Mouse (Mus musculus) stomach, postnatal 0 days (tissue): ENCODE measurements around the gene Cep89. TPM values are rescaled to one million over a fixed set of nuclear protein-coding genes. Genes with fewer than 3 reads are reported as not detected.

Source experiments
- ATAC-seq: fragments of 200-750 bp; cut with Nextera tagmentation; 2 replicates; pipeline ENCODE4 v1.8.0; 2017; ENCODE audit not compliant: low FRiP score, low TSS enrichment
- DNase-seq: peaks from one replicate; pipeline ENCODE4 v3.0.0-alpha.2; 2016; ENCODE audit warnings: low spot score
- H3K27ac ChIP-seq: fragments of 300-500 bp; sonication (generic); replicated peaks from 2 replicates; pipeline ENCODE4 v1.5.1; 2014; ENCODE audit warnings: mild to moderate bottlenecking, control low read depth
- H3K27me3 ChIP-seq: fragments of 300-500 bp; sonication (generic); 2 replicates; pipeline ENCODE4 v1.6.1; 2014; ENCODE audit warnings: low read length; ENCODE audit not compliant: control insufficient read depth, insufficient read depth
- H3K36me3 ChIP-seq: fragments of 300-500 bp; sonication (generic); 2 replicates; pipeline ENCODE4 v1.6.1; 2014; ENCODE audit warnings: low read length, mixed read lengths; ENCODE audit not compliant: control insufficient read depth, insufficient read depth
- H3K4me1 ChIP-seq: fragments of 300-500 bp; sonication (generic); replicated peaks from 2 replicates; pipeline ENCODE4 v1.6.1; 2014; ENCODE audit warnings: antibody characterized with exemption; ENCODE audit not compliant: control insufficient read depth, insufficient read depth
- H3K4me2 ChIP-seq: fragments of 300-500 bp; sonication (generic); replicated peaks from 2 replicates; pipeline ENCODE4 v1.6.1; 2014; ENCODE audit warnings: low read depth, mild to moderate bottlenecking, control low read depth, moderate library complexity
- H3K4me3 ChIP-seq: fragments of 300-500 bp; sonication (generic); 2 replicates; pipeline ENCODE4 v1.5.1; 2014; ENCODE audit warnings: low read depth, low read length, control low read depth
- H3K9ac ChIP-seq: fragments of 300-500 bp; sonication (generic); 2 replicates; pipeline ENCODE4 v1.6.1; 2014; ENCODE audit warnings: mild to moderate bottlenecking, low read length, control low read depth, mixed read lengths
- H3K9me3 ChIP-seq: fragments of 300-500 bp; sonication (generic); 2 replicates; pipeline ENCODE4 v1.6.1; 2016; ENCODE audit warnings: low read length; ENCODE audit not compliant: control insufficient read depth
- CTCF ChIP-seq: IDR thresholded peaks from 2 replicates; pipeline ENCODE4 v1.5.1; 2016; ENCODE audit warnings: antibody characterized with exemption, low read depth, mild to moderate bottlenecking, moderate library complexity
- EP300 ChIP-seq: optimal IDR thresholded peaks from 2 replicates; pipeline ENCODE3; 2016; ENCODE audit warnings: antibody characterized with exemption
- WGBS: fragments of 180-500 bp; shearing (Covaris S2); extraction: QIAGEN DNeasy Blood & Tissue Kit; methylation state at CpG from one replicate; pipeline ENCODE4 v1.1.7; 2014; 5-methylcytosine and 5-hydroxymethylcytosine counted together
- polyA plus RNA-seq: library from polyadenylated mRNA; unstranded; fragments of >200 nt; fragmentation: Nextera tagmentation; extraction: Ambion mirVana; gene quantifications from 2 replicates; pipeline ENCODE4 v1.2.1, GENCODE M21; 2015

Cep89 gene
- polyA plus RNA-seq, 1 experiment from 2014 or later: 11.7 TPM

GRCm38 (mm10) chr7:35379492-35380119 is 17.2 kb upstream of the Cep89 start:
- DNase-seq: peak; percentile 48
- no peaks in the 10 kb centered on the region for H3K36me3 ChIP-seq
- H3K9me3 ChIP-seq: no peaks in the 10 kb centered on the region
- no peak overlapping the region for H3K4me3 ChIP-seq
- WGBS: 35% methylated on average over 13 of the region's 16 CpGs
- no peaks in the 10 kb centered on the region for H3K4me1 ChIP-seq
- H3K4me2 ChIP-seq: no peak overlapping the region
- H3K27me3 ChIP-seq: no peaks in the 10 kb centered on the region
- TF ChIP-seq EP300: no peak
- TF ChIP-seq CTCF: no peak
- no peak overlapping the region for H3K9ac ChIP-seq
- no peak for ATAC-seq
- no peak overlapping the region for H3K27ac ChIP-seq

DNA sequence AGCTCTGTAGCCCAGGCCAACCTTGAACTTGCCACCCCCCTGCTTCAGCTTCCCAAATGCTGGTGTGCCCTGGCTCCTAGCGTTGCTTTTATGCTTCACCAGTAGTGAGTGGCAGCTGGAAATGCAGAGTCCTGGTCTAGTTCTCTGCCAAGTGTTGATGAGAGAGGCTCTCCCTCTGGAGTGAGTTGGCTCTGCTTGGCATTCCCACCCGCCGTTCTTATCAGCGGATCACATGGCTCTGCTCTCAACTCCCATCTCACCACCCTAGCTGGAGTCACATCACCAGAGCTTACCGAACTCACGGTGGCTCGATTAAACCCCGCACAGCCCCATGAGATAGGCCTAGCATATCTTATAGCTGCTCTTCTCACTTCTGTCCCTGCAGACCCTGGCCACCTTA is 16.5 kb upstream of the Cep89 start:
- no peaks in the 10 kb centered on the region for H3K9me3 ChIP-seq
- H3K27ac ChIP-seq: no peak overlapping the region
- no peak overlapping the region for H3K4me3 ChIP-seq
- no peak overlapping the region for H3K4me2 ChIP-seq
- no peak overlapping the region for H3K9ac ChIP-seq
- no peak for ATAC-seq
- TF ChIP-seq CTCF (no peak), EP300 (no peak)
- no peaks in the 10 kb centered on the region for H3K4me1 ChIP-seq
- DNase-seq: no peak
- WGBS: 84% methylated on average over 8 of the region's 8 CpGs
- H3K27me3 ChIP-seq: no peaks in the 10 kb centered on the region
- no peaks in the 10 kb centered on the region for H3K36me3 ChIP-seq

DNA sequence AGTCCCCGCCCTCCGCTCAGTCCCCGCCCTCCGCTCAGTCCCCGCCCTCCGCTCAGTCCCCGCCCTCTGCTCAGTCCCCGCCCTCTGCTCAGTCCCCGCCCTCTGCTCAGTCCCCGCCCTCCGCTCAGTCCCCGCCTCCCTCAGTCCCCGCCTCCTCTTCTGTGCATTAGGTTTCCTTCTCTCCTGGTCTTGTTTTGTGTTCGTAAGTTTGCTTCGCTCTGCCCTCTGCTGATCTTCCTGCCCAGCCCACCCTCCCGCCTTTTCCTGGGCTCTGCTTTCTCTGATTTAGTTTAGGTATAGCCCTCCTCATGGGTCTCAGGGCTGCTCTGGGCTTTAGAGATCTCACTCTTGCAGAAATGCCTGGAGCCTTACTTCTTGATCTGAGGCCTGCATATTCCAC is 15.0 kb upstream of the Cep89 start:
- Histone ChIP-seq H3K4me2 (no peak overlapping the region), H3K9me3 (no peaks in the 10 kb centered on the region), H3K36me3 (no peaks in the 10 kb centered on the region), H3K9ac (no peak overlapping the region), H3K27me3 (no peaks in the 10 kb centered on the region), H3K4me1 (no peaks in the 10 kb centered on the region), H3K4me3 (no peak overlapping the region), H3K27ac (no peak overlapping the region)
- DNase-seq (peak; percentile 71), ATAC-seq (peak; percentile 7; the same call in 1 of the 2 replicates)
- WGBS: 75% methylated on average over 11 of the region's 16 CpGs
- TF ChIP-seq CTCF (no peak), EP300 (no peak)

DNA sequence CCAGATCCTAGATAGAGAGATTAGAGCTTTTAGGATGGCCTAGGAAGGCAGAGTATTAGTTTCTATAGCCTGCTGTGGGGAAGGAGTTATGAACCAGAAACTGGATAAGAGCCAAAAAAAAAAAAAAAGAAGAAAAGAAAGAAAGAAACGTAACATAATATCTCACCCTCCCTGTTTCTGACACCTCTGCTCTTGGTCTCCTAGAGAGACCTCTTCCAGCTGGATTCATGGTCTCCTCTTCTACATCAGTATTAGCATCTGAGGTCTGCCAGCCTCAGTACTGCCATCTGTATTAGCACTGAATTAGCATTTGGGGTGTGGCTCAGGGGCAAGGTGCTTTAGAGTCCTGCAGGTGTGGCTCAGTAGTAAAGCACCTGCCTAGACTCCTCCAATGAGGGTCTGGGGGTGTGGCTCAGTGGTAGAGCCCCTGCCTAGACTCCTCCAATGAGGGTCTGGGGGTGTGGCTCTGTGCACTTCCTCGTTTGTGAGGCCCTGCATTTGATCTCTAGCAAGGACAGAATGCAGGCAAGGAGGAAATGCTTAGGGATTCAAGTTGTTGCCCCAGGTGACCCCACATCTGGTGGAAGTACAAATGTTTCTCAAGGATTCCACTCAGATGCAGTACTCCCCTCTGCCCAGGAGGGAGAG is 14.0 kb upstream of the Cep89 start:
- DNase-seq: peak; percentile 87
- WGBS: 27% methylated on average over 2 of the region's 2 CpGs
- Histone ChIP-seq H3K9me3 (no peaks in the 10 kb centered on the region), H3K9ac (no peak overlapping the region), H3K27ac (no peak overlapping the region), H3K27me3 (no peaks in the 10 kb centered on the region), H3K36me3 (no peaks in the 10 kb centered on the region), H3K4me3 (no peak overlapping the region), H3K4me2 (no peak overlapping the region), H3K4me1 (no peaks in the 10 kb centered on the region)
- peak; percentile 87 for ATAC-seq
- TF ChIP-seq EP300 (no peak), CTCF (no peak)

DNA sequence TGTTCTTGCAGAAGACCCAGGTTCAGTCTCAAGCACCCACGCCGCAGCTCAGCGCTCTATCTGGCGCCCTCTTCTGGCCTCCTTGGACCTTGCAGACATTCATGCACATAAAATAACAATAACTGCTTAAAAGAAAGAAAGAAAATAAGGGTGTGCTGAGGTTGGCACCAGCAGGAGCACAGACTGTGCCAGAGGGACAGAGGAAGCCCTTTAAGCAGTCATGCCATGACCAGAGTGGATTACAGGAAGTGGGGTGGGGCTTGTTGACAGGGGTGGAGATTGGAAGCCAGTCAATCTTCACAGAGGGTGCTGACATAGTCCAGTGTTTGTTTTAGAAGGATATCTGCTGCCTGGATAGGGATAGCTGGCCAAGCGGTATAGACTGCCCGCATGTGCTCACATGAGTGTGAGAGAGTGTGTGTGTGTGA is 10.3 kb upstream of the Cep89 start:
- Histone ChIP-seq H3K36me3 (no peaks in the 10 kb centered on the region), H3K4me2 (no peak overlapping the region), H3K9me3 (no peaks in the 10 kb centered on the region), H3K4me3 (no peak overlapping the region), H3K27ac (peak overlapping the region; percentile 56; the same call in 1 of the 2 replicates), H3K27me3 (no peaks in the 10 kb centered on the region), H3K4me1 (no peaks in the 10 kb centered on the region), H3K9ac (no peak overlapping the region)
- TF ChIP-seq CTCF (peak; percentile 67), EP300 (no peak)
- ATAC-seq (peak; percentile 91), DNase-seq (peak; percentile 75)
- 61% methylated on average over 6 of the region's 6 CpGs for WGBS

DNA sequence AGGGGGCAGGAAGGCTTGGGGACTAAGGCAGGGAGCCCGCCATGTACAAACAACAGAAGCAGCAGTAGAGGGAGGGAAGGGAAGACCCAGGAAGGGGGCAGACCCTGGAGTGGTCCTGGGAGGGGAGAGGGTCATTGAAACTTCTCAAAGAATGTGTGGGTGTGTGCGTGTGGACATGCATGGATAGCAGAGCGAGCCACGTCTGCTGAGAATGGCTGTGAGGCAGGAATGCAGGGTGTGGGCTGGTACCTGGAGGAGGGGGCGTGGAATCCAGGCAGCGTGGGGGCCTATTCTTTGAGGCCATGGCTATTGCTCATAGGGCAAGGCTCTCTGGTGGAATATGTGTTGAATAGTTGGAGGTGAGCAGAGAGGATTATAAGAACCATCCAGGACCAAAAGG is 8.1 kb upstream of the Cep89 start:
- H3K4me1 ChIP-seq: no peaks in the 10 kb centered on the region
- H3K27ac ChIP-seq: no peak overlapping the region
- no peaks in the 10 kb centered on the region for H3K27me3 ChIP-seq
- no peaks in the 10 kb centered on the region for H3K9me3 ChIP-seq
- WGBS: 31% methylated on average over 6 of the region's 6 CpGs
- H3K4me3 ChIP-seq: no peak overlapping the region
- H3K36me3 ChIP-seq: no peaks in the 10 kb centered on the region
- DNase-seq (no peak), ATAC-seq (no peak)
- no peak overlapping the region for H3K9ac ChIP-seq
- TF ChIP-seq EP300: no peak
- no peak for TF ChIP-seq CTCF
- no peak overlapping the region for H3K4me2 ChIP-seq
